Mouse (Mus musculus) T-helper 17 cell (primary cell): ENCODE measurements around the gene Prdm10.

ENCODE experiments used
- in situ Hi-C, 2 experiments: fragments of 300-600 bp; cut with MboI, MseI; formaldehyde crosslinking; loops; 1 replicate in 1 of 2; 2 replicates in 1 of 2; pipeline ENCODE4 v1.15.1; 2025; ENCODE audit warnings: high pct_unique_total_duplicates in 2 of 2

Gene Prdm10

GRCm38 (mm10) chr9:31301107-31301506 is 20.8 kb downstream of the Prdm10 start:
- in situ Hi-C loops = no loop called here

GRCm38 (mm10) chr9:31301526-31302311 is 21.4 kb downstream of the Prdm10 start:
- in situ Hi-C loops = no loop called here

GRCm38 (mm10) chr9:31304358-31304757 is 24.0 kb downstream of the Prdm10 start:
- in situ Hi-C loops = no loop called here

GRCm38 (mm10) chr9:31305117-31305516 is 24.8 kb downstream of the Prdm10 start:
- in situ Hi-C loops = no loop called here

GRCm38 (mm10) chr9:31305807-31306206 is 25.5 kb downstream of the Prdm10 start:
- in situ Hi-C loops = no loop called here

- in situ Hi-C loops = no loop called here
Observed at GRCm38 (mm10) chr9:31307232-31307631, 26.9 kb downstream of the Prdm10 start.

- in situ Hi-C loops = no loop called here
Observed at GRCm38 (mm10) chr9:31309041-31309440, 28.7 kb downstream of the Prdm10 start.

- in situ Hi-C loops = no loop called here
Observed at GRCm38 (mm10) chr9:31310662-31311061, 30.3 kb downstream of the Prdm10 start.

- in situ Hi-C loops = no loop called here
Observed at GRCm38 (mm10) chr9:31313876-31314275, 33.5 kb downstream of the Prdm10 start.

- in situ Hi-C loops = loop anchor here in 1 of 2 experiments (5.0 kb wide), 1 partner anchor 74 kb away; no protein-coding TSS in a partner anchor
Observed at GRCm38 (mm10) chr9:31315983-31316382, 35.6 kb downstream of the Prdm10 start.

- in situ Hi-C loops = loop anchor here in 1 of 2 experiments (5.0 kb wide), 1 partner anchor 77 kb away; no protein-coding TSS in a partner anchor
Observed at GRCm38 (mm10) chr9:31318956-31319355, 38.6 kb downstream of the Prdm10 start.

- in situ Hi-C loops = no loop called here
Observed at GRCm38 (mm10) chr9:31320734-31321133, 40.4 kb downstream of the Prdm10 start.

GRCm38 (mm10) chr9:31321526-31321925 is 41.2 kb downstream of the Prdm10 start:
- in situ Hi-C loops = no loop called here

GRCm38 (mm10) chr9:31322090-31322489 is 41.8 kb downstream of the Prdm10 start:
- in situ Hi-C loops = no loop called here

- in situ Hi-C loops = no loop called here
Observed at GRCm38 (mm10) chr9:31330816-31331215, 50.5 kb downstream of the Prdm10 start.

GRCm38 (mm10) chr9:31331246-31331645 is 50.9 kb downstream of the Prdm10 start:
- in situ Hi-C loops = no loop called here

GRCm38 (mm10) chr9:31331906-31332305 is 51.6 kb downstream of the Prdm10 start:
- in situ Hi-C loops = no loop called here

- in situ Hi-C loops = no loop called here
Observed at GRCm38 (mm10) chr9:31332826-31333225, 52.5 kb downstream of the Prdm10 start.

- in situ Hi-C loops = no loop called here
Observed at GRCm38 (mm10) chr9:31334991-31335390, 54.7 kb downstream of the Prdm10 start.

GRCm38 (mm10) chr9:31344289-31344831 is 64.0 kb downstream of the Prdm10 start:
- in situ Hi-C loops = no loop called here

- in situ Hi-C loops = loop anchor here in 1 of 2 experiments (5.0 kb wide), 1 partner anchor 184 kb away; no protein-coding TSS in a partner anchor
Observed at GRCm38 (mm10) chr9:31346575-31347080, 66.3 kb downstream of the Prdm10 start.

- in situ Hi-C loops = loop anchor here in 1 of 2 experiments (5.0 kb wide), 1 partner anchor 186 kb away; no protein-coding TSS in a partner anchor
Observed at GRCm38 (mm10) chr9:31348458-31348857, 68.1 kb downstream of the Prdm10 start.

- in situ Hi-C loops = loop anchor here in 1 of 2 experiments (5.0 kb wide), 1 partner anchor 187 kb away; no protein-coding TSS in a partner anchor
Observed at GRCm38 (mm10) chr9:31348915-31349314, 68.6 kb downstream of the Prdm10 start.
